Mouse (Mus musculus): ENCODE measurements around the gene Tceal8.

Gene Tceal8

DNA sequence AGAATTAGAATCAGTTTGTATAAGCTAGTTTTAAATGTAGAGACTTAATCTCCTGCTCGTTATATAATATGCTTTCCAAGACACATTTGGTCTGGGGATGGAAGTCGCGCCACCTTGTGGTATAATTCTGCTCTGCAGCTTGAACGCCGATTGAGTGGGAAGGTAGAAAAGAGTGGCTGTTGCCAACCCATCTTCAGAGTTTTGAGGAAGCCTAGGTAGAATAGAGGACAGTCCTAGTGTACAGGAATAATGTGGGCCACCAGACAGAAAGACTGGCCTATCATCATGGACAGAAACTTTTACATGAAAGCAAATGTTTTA lies 44.4 kb downstream of the Tceal8 start:
- peak; percentile 4 for DNase-seq (ENCODE audit: low read depth, low spot score)

- no peak for DNase-seq (ENCODE audit: low read depth, low spot score)
Measured at GRCm38 (mm10) chrX:136127038-136127743, 45.0 kb downstream of the Tceal8 start.

Measured in CD4-positive helper T cell, adult 2 months (primary cell).